Mouse (Mus musculus) midbrain, postnatal 0 days (tissue): Measurements from ENCODE around the gene Ncam1. TPM values are rescaled to one million over a fixed set of nuclear protein-coding genes. Genes with fewer than 3 reads are reported as not detected.
A peak's percentile ranks its signal among the peaks of the same experiment; 100 is the strongest.

Experiments
- ATAC-seq: fragments of 200-750 bp; cut with Nextera tagmentation; 2 replicates; pipeline ENCODE4 v1.8.0; 2017; ENCODE audit warnings: moderate number of reproducible peaks, mild to moderate bottlenecking, moderate TSS enrichment, moderate library complexity; ENCODE audit not compliant: low FRiP score
- DNase-seq: peaks from one replicate; pipeline ENCODE4 v3.0.0-alpha.2; 2015; ENCODE audit warnings: low spot score
- H3K27ac ChIP-seq: fragments of 300-500 bp; sonication (generic); 2 replicates; pipeline ENCODE4 v1.5.1; 2014; ENCODE audit warnings: low read depth, mild to moderate bottlenecking, low read length, mixed read lengths
- H3K27me3 ChIP-seq: fragments of 300-500 bp; sonication (generic); 2 replicates; pipeline ENCODE4 v1.6.1; 2014; ENCODE audit warnings: low read length, control low read depth, mixed read lengths; ENCODE audit not compliant: insufficient read depth
- H3K36me3 ChIP-seq: fragments of 300-500 bp; sonication (generic); 2 replicates; pipeline ENCODE4 v1.6.1; 2014; ENCODE audit warnings: low read length, control low read depth, mixed read lengths; ENCODE audit not compliant: insufficient read depth
- H3K4me1 ChIP-seq: fragments of 300-500 bp; sonication (generic); 2 replicates; pipeline ENCODE4 v1.6.1; 2014; ENCODE audit warnings: mild to moderate bottlenecking, control low read depth, antibody characterized with exemption, low read length, mixed read lengths; ENCODE audit not compliant: insufficient read depth
- H3K4me2 ChIP-seq: fragments of 300-500 bp; sonication (generic); 2 replicates; pipeline ENCODE4 v1.6.1; 2014; ENCODE audit warnings: low read depth, mild to moderate bottlenecking, low read length, mixed read lengths; ENCODE audit not compliant: poor library complexity, severe bottlenecking
- H3K4me3 ChIP-seq: fragments of 300-500 bp; sonication (generic); 2 replicates; pipeline ENCODE4 v1.5.1; 2014; ENCODE audit warnings: low read depth, mild to moderate bottlenecking, low read length, moderate library complexity
- H3K9ac ChIP-seq: fragments of 300-500 bp; sonication (generic); replicated peaks from 2 replicates; pipeline ENCODE4 v1.6.1; 2014; ENCODE audit warnings: mild to moderate bottlenecking, low read length, moderate library complexity, mixed read lengths; ENCODE audit not compliant: poor library complexity, severe bottlenecking
- H3K9me3 ChIP-seq: fragments of 300-500 bp; sonication (generic); 2 replicates; pipeline ENCODE4 v1.6.1; 2016; ENCODE audit warnings: low read length, control low read depth
- CTCF ChIP-seq: IDR thresholded peaks from 2 replicates; pipeline ENCODE4 v1.5.1; 2016; ENCODE audit warnings: antibody characterized with exemption, mild to moderate bottlenecking
- WGBS: fragments of 180-500 bp; shearing (Covaris S2); extraction: QIAGEN DNeasy Blood & Tissue Kit; methylation state at CpG from one replicate; pipeline ENCODE4 v1.1.7; 2014; 5-methylcytosine and 5-hydroxymethylcytosine counted together
- polyA plus RNA-seq: library from polyadenylated mRNA; unstranded; fragments of >200 nt; fragmentation: Nextera tagmentation; extraction: Ambion mirVana; gene quantifications from 2 replicates; pipeline ENCODE4 v1.2.1, GENCODE M21; 2015
- total RNA-seq: library from RNA; depleted of rRNA; stranded (reverse); fragments of >200 nt; gene quantifications from 2 replicates; pipeline ENCODE4 v1.2.3, GENCODE M21; 2014

Gene Ncam1
- total and polyA plus RNA-seq, 2 experiments from 2014 or later: 603 to 685 TPM

- DNase-seq: peak; percentile 23
- Histone ChIP-seq H3K36me3 (no peaks in the 10 kb centered on the region), H3K27ac (no peak overlapping the region), H3K27me3 (no peaks in the 10 kb centered on the region), H3K4me1 (peaks cover 8% of the 10 kb centered on the region; the same call in 1 of the 2 replicates), H3K4me2 (no peak overlapping the region), H3K4me3 (no peak overlapping the region), H3K9ac (no peak overlapping the region), H3K9me3 (no peaks in the 10 kb centered on the region)
- WGBS: 20% methylated on average over 2 of the region's 2 CpGs
- ATAC-seq: no peak
- no peak for TF ChIP-seq CTCF
Measured at GRCm38 (mm10) chr9:49606717-49607116, 192.0 kb downstream of the Ncam1 start.

GRCm38 (mm10) chr9:49606317-49606716 is 192.4 kb downstream of the Ncam1 start:
- WGBS: 5% methylated on average over 5 of the region's 5 CpGs
- H3K36me3 ChIP-seq: no peaks in the 10 kb centered on the region
- no peak for TF ChIP-seq CTCF
- no peak overlapping the region for H3K4me2 ChIP-seq
- no peaks in the 10 kb centered on the region for H3K9me3 ChIP-seq
- no peak overlapping the region for H3K4me3 ChIP-seq
- DNase-seq (peak; percentile 73), ATAC-seq (no peak)
- no peaks in the 10 kb centered on the region for H3K27me3 ChIP-seq
- peaks cover 8% of the 10 kb centered on the region; the same call in 1 of the 2 replicates for H3K4me1 ChIP-seq
- H3K9ac ChIP-seq: no peak overlapping the region
- peak overlapping the region; percentile 47; the same call in 1 of the 2 replicates for H3K27ac ChIP-seq

- Histone ChIP-seq H3K27ac (peak overlapping the region; percentile 47; the same call in 1 of the 2 replicates), H3K36me3 (no peaks in the 10 kb centered on the region), H3K4me3 (no peak overlapping the region), H3K27me3 (no peaks in the 10 kb centered on the region), H3K9me3 (no peaks in the 10 kb centered on the region), H3K4me2 (no peak overlapping the region), H3K9ac (no peak overlapping the region), H3K4me1 (peaks cover 8% of the 10 kb centered on the region; the same call in 1 of the 2 replicates)
- DNase-seq (no peak), ATAC-seq (no peak)
- no peak for TF ChIP-seq CTCF
- 40% methylated on average over 4 of the region's 4 CpGs for WGBS
Measured at GRCm38 (mm10) chr9:49605791-49606190, 192.9 kb downstream of the Ncam1 start.

- WGBS: 76% methylated on average over 3 of the region's 3 CpGs
- no peak for TF ChIP-seq CTCF
- Histone ChIP-seq H3K36me3 (no peaks in the 10 kb centered on the region), H3K4me3 (no peak overlapping the region), H3K4me1 (peaks cover 8% of the 10 kb centered on the region; the same call in 1 of the 2 replicates), H3K9me3 (no peaks in the 10 kb centered on the region), H3K9ac (no peak overlapping the region), H3K4me2 (no peak overlapping the region), H3K27me3 (no peaks in the 10 kb centered on the region), H3K27ac (no peak overlapping the region)
- DNase-seq (no peak), ATAC-seq (no peak)
Measured at GRCm38 (mm10) chr9:49605351-49605750, 193.4 kb downstream of the Ncam1 start.

GRCm38 (mm10) chr9:49601215-49601614 is 197.5 kb downstream of the Ncam1 start:
- H3K36me3 ChIP-seq: no peaks in the 10 kb centered on the region

GRCm38 (mm10) chr9:49595635-49596348 is 202.9 kb downstream of the Ncam1 start:
- ATAC-seq: no peak

More at GRCm38 (mm10) chr9:49601215-49601614, 197.5 kb downstream of the Ncam1 start:
- no peak overlapping the region for H3K27ac ChIP-seq
- ATAC-seq (no peak), DNase-seq (no peak)
- 56% methylated on average over 4 of the region's 4 CpGs for WGBS
- no peak overlapping the region for H3K4me3 ChIP-seq
- H3K4me2 ChIP-seq: no peak overlapping the region
- H3K9me3 ChIP-seq: no peaks in the 10 kb centered on the region
- H3K9ac ChIP-seq: no peak overlapping the region
- H3K27me3 ChIP-seq: no peaks in the 10 kb centered on the region
- peaks cover 7% of the 10 kb centered on the region; the same call in 1 of the 2 replicates for H3K4me1 ChIP-seq
- TF ChIP-seq CTCF: no peak

More at GRCm38 (mm10) chr9:49595635-49596348, 202.9 kb downstream of the Ncam1 start:
- Histone ChIP-seq H3K4me3 (no peak overlapping the region), H3K9me3 (no peaks in the 10 kb centered on the region), H3K36me3 (no peaks in the 10 kb centered on the region), H3K4me1 (peaks cover 36% of the 10 kb centered on the region), H3K4me2 (peak overlapping the region; percentile 16; the same call in 1 of the 2 replicates), H3K9ac (peak overlapping the region; percentile 24; the same call in 1 of the 2 replicates), H3K27me3 (no peaks in the 10 kb centered on the region), H3K27ac (peak overlapping the region; percentile 67)
- DNase-seq: peak; percentile 54
- no peak for TF ChIP-seq CTCF
- WGBS: 16% methylated on average over 11 of the region's 11 CpGs
